Mouse (Mus musculus) kidney, adult 11 months (tissue): Measurements from ENCODE around the gene Theg.

Source experiments
- DNase-seq: peaks from one replicate; pipeline ENCODE4 v3.0.0; 2022

Gene Theg

DNA sequence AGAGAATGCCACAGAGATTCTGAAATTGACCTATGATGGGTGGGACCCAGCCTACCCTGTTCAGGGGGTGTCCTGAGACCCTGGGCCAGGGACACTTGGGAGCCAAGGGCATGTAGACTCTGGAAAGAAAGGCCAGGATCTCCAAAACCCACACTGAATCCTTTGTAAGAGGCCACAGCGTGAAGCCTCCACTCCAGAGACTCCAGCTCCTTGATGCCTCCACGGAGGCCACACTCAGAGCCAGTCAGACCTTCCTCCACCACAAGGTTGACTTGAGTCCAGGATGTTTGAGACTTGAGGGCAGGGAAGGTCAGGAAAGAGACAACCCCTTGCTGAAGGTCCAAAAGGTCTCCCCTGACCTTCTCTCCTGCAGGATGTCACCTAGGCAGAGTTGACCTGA is 52.7 kb downstream of the Theg start:
- DNase-seq, result peak; percentile 1

DNA sequence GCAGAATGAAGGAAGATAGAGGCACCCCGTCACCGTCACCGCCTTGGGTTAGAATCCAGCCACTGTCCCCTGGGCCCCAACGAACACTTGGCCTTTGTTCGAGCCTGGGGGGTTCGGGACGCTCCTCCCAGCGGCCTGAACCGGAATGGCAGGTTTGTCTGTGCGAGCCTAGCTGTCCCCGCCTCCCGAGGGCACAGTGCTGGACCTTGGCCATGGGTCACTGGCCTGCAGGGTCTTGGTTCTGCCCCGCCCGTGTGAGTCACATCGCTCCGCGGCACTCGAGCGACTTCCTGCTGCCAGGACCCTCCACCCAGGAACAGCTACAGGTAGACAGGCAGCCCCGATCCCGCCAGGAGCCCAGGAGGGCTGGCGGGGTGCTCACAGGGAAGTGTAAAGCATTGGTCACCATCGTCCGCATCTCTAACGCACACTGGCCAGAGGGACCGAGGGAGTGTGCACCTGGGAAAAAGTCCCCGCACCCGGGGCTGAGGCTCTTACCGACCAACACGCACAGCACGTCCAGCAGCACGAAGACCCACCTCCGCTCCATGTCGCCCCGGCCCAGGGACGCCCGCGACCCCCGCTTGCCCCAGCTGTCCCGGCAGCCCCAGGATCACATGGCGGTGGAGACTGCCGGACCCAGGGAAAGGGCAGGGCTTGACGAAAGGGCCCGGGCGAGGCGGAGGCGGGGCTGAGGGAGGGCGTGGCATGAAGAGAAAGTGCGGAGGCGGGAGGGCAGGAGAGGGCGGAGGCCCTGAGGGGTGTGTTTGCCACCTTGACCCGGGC is 53.8 kb downstream of the Theg start, which contains the start of gene Plpp2:
Gene Plpp2 (minus strand): TSS at position 671 of the 786 bp plus-strand sequence.
- DNase-seq, result peak; percentile 88

GRCm38 (mm10) chr10:79532678-79533077 is 54.5 kb downstream of the Theg start:
- DNase-seq, result no peak

- DNase-seq, result no peak
Observed at GRCm38 (mm10) chr10:79531593-79531992, 55.5 kb downstream of the Theg start.

DNA sequence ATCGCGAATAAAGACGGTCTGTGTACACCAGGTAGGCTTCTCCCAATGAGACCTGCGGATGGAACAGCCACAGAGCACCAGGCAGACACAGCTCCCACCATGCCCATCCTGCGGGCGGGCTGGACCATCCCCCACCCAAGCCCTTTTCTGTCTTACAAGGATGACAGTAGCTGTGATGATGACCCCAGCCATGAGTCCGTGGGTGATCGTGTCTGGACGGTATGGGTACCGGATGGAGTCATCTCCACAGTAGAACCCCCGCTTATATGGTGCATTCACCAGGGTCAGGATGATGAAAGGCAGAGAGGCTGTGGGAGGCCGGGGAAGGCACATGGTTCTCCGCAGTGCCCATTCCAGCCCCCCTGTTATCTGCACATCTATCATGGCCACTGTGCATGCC is 56.4 kb downstream of the Theg start:
- no peak for DNase-seq

DNA sequence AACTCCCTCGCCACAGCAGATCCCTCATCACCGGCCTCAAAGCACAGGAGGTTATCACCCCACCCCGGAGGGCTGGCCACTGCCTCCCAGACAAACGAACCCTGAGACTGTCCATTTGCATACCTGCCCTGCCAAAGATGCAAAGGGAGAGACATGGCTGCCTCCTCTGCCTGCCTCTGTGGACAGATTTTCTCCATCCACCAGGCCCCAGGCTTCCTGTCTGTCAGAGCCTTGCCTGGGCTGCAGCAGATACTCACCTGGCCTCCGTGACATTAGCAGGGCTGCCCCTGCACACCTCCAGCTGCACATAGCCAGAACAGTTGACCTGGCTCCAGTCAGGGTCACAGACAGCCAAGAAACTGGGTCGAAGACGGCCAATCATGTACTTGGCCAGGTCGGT is 56.9 kb downstream of the Theg start:
- DNase-seq, result no peak

GRCm38 (mm10) chr10:79528081-79528480 is 59.0 kb downstream of the Theg start:
- DNase-seq, result no peak

DNA sequence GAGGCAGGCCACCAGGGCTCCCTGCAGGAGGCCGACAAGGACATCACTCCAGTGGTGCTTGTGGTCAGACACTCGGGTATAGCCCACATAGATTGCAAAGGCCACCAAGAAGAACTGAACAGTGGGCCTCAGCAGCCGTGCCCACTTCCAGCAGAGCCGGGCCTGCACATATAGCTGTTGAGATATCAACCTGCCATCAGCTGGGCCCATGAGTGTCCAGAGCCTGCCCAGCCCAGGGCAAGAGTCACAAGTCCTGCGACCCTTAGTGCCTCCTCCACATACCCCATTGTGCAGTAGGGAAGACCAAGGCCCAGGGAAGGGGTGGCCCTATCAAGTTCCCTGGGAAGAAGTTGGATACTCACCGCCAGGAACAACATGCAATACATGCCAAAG is 59.7 kb downstream of the Theg start:
- peak; percentile 2 for DNase-seq

DNA sequence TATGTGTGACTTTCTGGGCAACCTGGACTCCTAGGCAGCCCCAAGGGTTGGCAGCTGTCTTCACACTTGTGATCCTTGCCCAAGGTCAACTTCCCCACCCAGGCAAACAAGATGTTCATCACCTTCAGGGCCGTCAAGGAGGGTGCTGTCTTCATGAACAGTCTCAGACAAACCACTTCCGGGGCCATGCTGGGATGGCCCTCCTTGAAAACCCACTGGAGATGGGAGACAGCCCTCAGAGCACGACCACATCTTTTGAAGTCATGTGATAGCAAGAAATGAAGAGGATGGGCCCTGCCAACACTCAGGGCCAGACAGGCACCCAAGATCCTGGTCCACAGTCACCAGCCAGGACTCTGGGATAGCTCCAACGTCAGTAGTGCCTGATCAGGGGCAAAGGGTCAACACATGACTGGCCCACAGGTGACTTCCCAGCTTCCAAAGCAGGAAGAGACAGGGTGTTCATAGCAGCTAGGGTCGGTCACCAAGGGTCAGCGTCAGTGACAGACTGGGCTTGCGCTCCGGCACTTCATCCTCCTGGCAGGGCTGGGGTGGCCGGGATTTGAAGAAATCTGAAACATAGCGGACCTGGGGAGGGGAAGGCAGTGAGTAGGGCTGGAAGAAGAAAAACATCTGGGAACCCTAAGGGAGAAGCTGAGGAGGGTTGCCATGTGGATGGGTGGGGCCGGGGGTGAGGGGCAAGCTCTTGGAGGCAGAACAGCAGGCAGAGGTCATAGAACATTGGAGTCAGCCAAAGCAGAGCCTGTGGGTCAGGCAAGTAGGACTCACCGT is 60.3 kb downstream of the Theg start:
- DNase-seq, result peak; percentile 1
